Mouse (Mus musculus) naive thymus-derived CD4-positive, alpha-beta T cell, adult 2 months (primary cell): Measurements from ENCODE around the gene Tceal9.
"Not testable (repeated sequence)": the region's sequence is repeated elsewhere in the genome, so short reads cannot be mapped to it uniquely, and the experiment has no call there.

Experiments used
- DNase-seq: peaks from one replicate; pipeline ENCODE4 v3.0.0-alpha.2; 2011; ENCODE audit warnings: low read depth

Tceal9 gene

DNA sequence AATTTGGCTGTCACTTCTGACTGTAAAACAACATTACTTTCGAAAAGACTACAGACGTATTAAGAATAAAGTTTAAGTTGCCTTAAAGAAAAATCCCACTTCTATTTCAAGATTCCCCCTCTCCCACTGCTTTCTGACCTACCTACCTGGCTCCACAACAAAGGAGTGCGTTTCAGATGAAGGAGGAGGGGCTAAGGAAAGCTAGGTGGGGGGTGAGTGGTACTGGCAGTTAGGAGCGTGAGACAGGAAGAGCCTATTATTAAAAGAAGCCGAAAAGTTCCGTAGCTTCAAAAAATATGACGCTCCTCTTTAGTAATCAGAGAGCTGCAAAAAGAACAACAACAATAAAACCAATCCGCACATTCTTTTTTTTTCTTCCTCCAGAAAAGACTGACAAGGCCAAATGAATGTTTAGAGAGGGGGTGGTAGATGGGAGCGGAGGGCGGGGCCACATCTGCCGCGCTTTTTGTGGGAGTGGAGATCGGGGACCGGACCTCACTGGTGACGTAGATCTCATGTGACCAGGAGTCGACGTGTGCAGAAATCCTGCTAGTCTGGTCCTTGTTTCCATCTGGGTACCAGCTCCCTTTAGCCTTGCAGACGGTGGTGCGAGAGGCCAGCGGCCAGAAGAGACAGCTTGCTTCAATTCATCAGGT, at the start of gene Tceal9:
Gene Tceal9, plus strand, starts transcription at position 506 of the 656 bp plus-strand sequence.
- peak; percentile 70 for DNase-seq

DNA sequence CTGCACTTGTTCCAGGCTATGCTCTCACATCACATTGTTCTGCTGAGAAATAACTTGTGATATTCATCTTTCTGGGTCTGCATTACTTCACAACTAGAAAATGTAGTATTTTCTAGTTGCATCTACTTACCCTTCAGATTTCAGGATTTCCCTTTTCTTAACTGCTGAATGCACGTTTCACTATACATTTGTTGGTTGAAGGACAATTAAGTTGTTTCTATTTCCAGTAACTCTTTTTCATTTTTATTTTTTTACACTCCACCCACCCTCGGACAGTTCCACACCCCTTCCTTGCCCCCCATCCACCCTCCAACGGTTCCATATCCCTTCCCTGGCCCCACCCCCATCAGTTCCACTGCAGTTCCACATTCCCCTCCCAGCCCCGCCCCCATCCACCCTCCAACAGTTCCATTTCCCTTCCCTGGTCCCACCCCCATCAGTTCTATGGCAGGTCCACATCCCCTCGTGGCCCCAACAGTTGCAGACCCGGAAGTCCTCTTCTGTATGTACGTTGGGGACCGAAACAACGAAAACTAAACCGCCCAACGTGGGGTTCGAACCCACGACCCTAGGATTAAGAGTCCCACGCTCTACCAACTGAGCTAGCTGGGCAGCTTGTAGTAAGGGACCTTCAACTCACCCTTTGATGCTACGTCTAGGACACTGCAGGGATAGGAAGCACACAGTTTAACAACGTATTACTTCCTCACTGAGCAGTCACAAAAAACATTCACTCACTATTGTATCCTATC, 49.5 kb upstream of the Tceal9 start:
- DNase-seq: no peak

DNA sequence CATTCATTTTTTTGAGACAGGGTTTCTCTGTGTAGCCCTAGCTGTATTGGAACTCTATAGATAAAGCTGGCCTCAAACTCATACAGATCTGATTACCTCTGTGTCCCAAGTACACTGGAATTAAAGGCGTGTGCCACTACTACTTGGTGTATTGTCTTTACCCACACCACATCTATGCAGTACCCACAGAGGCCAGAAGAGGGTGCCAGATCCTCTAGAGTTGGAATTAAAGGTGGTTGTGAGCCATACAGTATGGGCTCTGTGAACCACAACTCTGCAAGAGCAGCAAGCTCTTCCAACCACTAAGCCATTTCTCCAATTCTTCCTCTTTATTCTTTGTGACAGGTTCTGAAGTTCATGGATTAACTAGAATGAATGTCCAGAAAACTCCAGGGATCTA, 48.0 kb upstream of the Tceal9 start:
- peak; percentile 13 for DNase-seq

DNA sequence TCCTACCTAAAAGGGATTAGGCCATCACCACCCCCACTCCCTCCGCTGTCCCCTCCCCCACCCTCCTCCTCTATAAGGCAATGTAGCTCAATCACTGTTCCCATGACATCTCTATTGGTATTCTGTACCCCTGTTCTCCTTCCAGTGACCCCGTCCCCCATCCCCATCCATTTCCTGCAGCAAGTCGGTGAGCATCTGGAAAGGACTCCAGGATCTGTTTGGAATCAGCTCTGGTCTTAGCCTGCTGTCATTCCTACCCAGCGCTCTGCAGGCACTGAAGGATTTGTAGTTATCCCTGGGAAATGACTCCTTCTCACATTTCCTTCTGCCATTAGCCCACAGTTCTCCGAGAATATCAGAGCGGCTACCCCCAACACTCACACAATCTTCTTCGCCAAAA, 41.6 kb upstream of the Tceal9 start:
- no peak for DNase-seq

DNA sequence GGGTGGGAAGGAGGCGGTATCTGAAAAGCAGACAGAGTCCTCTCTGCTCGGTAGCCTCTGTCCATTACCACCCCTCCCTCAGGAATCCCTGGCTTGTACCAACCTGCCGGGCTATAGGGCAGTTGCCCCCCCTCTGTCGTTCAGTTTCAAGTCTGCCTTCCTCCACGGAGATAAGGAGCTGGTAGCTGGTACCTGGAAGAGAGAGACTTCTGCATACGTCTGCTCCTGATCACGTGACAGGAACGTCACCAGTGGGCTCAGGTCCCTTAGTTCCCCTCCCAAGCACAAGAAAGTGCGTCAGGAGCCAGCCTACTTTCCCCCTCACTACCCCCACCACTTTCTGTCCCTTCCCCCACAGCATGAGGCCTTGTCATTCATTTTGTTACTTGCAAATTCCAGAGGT, 41.2 kb upstream of the Tceal9 start, which contains the start of gene Tceal5:
Gene Tceal5, minus strand, starts transcription at position 213 of the 403 bp plus-strand sequence.
- DNase-seq: no peak

DNA sequence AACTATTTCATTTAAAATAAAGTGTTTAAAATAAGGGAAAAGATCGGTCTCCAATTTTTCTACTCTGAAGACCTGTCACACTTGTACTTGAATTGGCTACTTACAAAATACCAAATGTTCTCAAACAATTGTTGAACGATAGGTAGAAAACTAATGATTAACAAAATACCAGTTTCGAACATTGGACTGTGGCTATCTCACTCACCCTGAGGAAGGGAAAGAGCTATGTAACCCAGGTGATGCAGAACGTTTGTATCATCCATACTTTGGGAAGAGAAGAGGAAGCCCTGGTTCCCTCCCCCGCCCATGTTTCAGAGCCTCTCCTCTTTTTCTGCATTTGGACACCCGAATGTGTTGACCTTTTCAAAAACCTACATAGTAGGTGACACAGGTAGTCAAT, 40.5 kb upstream of the Tceal9 start:
- no peak for DNase-seq

DNA sequence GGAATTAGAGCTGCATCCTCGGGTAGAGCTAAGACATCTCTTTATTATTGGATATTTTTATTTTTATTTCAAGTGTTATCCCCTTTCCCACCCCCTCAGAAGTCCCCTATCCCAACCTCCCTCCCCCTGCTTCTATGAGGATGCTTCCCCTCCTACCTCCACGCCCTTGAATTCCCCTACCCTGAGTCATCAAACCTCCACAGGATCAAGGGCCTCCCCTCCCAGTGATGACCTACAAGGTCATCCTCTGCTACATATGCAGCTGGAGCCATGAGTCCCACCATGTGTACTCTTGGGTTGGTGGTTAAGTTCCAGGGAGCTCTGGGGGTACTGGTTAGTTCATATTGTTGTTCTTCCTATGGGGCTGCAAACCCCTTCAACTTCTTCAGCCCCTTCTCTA, 31.5 kb upstream of the Tceal9 start:
- DNase-seq: no peak

DNA sequence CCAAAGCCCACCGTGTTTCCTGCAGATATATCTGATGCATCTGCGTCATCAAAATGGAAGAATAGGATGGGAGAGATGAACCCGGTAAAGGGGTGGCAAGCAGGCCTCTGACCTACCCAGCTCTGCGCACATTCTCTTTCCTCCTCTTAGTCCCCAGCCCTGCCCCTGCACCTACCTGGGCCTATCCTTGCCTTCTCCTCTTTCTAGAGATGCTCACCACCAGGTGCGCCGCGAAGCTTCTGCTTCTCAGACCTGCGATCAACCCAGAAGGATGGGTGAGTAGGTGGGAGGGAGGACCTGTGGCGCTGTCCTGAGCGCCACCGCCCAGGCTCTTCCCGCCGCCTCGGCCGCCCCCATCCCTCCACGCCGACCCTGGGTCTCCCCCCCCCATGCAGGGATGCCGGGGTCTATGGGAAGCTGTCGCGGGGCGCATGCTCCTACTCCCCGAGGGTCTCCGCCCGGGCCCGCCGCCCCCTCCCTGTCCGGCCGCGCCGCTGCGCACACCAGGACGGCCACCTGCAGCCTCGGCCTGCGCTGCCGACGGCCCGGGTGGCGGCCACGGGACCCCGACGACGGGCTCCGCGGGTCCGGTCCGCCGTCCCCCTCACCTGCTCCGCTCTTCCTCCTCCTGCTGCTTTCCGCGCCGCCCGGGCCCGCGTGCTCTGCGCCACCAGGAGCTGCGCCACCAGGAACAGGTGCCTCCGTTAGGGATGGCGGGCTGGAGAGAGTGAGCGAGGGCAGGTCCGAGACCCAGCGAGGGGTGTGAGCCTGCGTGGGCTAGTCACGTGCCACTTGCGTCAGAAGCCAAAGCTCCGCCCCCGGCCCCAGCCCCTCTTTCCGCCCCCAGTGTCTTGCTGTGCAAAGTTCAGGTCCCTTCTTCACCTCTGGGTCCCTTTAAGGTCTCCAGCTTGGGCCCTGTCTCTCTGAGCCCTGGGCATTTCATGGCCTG, 29.9 kb upstream of the Tceal9 start, which contains the start of the genes Tceal7 and Bex1:
Gene Tceal7, plus strand, starts transcription at position 51 of the 949 bp plus-strand sequence.
Gene Bex1, minus strand, starts transcription at position 785 of the 949 bp plus-strand sequence.
- not testable (repeated sequence) for DNase-seq

DNA sequence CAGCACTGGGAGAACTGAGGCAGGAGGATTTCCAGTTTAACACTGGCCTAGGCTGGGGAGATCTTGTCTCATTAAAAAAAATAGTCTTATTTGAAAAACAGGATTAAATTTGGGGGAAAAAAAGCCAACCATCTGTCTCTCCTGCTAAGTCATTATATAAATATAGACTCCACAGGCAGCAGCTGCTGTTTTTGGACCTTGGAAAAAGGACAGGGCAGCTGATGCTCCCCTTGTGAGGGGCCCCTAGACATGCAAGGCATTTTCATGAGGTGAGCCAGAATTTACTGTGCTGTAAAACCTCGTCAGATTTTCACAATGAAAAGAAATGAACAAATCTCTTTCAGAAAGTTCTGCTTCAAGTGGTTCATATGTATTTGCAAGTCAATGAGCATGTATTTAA, 28.6 kb upstream of the Tceal9 start:
- no peak for DNase-seq

DNA sequence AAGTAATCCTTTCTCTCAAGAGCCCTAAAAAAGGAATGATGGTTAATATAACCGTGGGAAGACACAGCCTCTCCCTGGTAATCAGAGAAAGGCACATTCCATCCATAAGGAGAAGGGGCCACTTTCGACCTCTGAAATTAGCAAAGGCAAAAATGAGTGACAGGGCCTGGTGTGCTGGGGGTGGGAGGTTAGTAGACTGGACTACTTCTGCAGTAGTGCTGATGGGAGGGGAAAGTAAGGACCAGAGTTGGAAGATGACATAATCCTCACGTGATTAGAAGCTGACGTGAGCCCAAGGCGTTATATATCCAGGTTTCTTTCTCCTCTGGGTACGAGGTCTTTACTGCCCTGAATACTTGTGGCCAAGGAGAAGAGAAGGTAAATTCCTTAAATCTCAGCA, 21.2 kb upstream of the Tceal9 start:
- DNase-seq: no peak

DNA sequence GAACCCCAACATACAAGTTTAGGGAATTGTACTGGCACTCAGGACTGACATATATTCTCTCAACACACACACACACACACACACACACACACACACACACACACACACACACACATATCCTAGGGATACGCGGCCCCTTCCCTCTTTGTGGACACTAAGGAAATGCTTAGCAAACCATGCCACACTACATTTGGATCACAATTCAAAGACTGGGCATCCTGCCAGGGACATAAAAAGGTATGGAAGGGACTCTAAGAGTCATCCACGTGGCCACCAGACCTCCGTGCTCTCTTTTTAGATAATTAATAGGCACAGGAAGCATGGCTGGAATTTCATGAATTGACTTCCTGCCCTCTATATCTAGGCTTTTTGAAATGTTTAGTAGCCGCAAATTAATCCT, 17.1 kb upstream of the Tceal9 start:
- no peak for DNase-seq

DNA sequence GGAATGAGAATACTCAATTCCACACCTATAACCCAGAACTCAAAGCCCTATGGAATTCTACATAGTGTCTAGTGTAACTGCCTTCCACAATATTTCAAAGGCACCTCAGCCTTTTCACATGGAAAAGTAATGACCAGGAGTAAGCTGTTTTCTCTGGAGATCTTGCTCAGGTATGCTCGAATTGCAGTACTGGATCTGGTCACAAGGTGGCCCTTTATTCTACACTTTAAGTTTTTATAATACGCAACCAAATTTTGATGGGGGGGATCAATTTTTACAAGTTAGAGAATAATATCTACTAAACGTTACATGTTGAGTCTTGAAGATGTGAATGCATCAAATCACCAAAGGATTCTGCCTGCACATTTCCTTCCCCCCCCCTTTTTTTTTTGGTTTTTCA, 6.8 kb upstream of the Tceal9 start:
- peak; percentile 60 for DNase-seq

DNA sequence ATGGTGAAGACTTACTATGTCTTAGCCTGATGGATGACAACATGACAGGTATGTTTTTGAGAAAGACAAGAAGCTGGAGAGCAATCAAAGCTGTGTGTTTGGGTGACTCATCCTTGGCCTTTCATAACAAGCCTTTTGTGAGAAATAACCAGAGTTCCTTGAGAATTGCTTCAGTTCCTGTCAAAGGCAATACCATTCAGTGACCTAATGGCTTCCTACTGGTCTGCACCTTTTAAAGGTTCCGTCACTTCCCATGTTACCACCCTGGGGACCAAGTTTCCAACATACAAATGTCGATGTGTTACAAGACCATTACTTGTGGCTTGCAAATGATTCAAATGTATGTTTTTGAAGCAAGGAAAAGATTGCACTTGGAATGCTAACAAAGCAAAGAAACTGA, 1.7 kb upstream of the Tceal9 start:
- DNase-seq: no peak

DNA sequence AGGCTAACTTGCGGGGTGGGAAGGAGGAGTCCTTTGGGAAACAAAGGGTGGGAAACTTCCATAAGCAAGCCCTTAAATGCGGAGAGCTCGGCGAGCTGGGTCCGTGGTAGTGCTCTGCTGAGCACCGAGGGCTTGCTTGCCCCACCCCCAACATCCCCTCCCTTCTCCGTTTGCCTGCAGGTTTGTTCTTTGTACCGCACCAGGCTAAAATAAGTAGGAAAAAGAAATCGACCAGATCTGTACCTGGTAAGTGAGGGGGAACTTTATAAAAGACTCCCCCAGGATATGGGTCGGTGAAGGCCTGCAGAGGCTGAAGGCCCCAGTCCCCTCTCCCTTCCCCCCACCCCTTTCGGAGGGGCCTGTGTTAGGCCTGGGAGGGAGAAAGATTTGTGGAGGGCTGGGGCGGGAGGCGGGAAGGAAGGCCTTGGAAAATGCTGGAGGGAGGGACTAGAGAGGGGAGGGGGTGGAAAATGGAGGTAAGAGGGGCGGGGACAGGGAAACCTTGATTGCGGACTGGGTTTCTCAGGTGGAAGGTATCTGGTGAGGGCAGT, 717 bp downstream of the Tceal9 start:
- peak; percentile 30 for DNase-seq

DNA sequence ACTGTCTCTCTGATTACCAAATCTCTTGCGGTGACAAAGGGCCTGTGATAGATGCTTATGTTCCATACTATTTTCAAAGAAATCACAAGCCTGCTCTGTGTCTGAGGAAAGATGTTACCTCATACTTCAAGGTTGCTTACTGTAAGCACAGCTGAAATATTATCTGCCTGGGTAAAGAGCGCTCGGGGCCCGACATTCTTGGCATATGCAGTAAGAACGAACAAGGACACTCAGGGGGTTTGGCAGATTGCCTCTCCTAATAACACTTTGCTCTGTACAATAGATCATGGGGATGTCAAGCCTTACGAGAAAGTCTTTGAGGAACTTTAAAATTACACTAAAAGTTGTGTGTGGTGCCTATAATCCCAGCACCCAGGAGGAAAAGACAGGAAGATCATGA, 3.9 kb downstream of the Tceal9 start:
- DNase-seq: no peak

DNA sequence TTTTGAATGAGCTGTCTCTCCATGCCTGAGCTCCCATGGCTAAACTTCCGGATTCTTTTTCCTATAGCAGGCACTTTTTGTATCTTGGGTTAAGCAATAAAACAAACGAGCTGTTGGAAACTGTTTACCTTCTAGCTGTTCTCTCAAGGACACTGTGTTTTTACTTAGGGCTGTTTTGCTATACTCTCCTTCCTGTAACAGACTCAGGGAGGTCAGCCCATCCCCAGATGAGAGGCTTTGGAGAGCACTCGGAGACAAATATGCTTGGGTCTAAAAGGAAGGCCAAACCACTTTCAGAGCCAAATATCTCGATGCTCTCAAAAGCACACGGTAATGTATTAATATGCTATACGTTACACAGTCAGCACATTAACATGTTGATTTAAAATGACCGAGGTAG, 4.8 kb downstream of the Tceal9 start:
- DNase-seq: no peak

DNA sequence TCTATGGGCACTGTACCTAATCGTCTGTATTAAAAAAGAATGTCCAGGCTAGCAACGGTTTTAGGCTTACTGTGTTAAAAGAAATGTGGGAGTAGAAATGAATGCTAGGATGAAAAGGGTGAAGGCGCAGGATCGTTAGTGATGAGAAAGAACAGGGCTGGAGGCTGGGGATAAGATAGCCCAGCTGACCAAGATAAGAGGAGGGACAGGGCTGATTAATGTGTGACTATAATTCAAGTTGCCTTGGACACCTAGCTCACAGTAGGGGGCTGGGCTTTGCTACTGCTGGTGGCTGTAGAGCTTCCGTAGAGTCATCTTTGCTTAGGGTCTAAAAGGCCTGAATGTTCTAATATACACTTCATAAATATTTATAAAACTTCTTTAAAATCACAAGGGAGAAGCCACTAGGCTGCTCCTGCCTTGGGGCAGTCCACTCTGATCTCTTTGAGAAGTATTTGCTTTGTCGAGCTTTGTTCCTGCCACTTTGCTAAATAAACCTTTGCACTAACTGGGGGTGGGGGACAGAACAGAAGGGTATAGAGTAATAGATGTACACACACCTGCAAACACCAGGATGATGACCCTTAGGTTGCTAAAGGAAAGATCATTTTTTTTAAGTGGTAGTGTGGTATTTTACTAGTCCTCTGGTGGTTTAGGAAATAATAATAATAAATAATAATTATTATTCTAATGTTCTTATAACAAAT, 7.3 kb downstream of the Tceal9 start:
- no peak for DNase-seq

DNA sequence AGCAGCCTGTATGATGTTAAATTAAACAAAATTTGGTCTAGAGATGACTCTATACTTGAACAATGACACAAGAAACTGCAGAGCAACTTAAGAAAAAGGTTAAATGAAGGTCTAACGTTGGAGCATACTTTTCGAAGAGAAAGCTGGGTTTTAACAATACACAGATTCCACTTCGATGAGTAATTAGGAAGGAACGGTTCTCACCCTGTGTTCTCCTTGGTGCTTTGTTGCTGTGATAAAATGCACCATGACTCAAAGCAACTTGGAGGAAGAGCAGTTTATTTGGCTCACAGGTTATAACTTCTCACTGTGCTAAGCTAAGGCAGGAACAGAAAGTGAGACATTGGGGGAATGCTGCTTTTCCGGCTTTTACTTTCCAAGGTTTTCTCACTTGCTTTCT, 22.8 kb downstream of the Tceal9 start:
- no peak for DNase-seq

DNA sequence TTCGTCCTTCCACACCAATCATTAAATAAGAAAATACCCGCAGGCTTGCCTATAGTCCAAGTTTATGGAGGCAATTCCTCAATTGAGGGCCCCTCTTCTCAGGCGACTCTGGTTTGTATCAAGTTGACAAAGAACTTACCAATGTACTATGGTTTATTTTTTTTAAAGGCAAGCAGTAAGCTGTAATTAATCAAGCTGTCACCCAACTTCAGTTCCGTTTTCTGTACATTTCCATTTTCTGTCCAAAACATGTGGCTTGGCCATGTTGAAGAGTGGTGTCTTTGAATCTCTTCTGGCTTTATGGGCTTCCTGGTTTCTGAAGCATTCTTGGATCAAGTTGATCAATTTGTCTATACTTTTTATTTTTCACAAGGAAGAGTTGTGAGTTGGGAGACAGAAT, 23.3 kb downstream of the Tceal9 start:
- no peak for DNase-seq

DNA sequence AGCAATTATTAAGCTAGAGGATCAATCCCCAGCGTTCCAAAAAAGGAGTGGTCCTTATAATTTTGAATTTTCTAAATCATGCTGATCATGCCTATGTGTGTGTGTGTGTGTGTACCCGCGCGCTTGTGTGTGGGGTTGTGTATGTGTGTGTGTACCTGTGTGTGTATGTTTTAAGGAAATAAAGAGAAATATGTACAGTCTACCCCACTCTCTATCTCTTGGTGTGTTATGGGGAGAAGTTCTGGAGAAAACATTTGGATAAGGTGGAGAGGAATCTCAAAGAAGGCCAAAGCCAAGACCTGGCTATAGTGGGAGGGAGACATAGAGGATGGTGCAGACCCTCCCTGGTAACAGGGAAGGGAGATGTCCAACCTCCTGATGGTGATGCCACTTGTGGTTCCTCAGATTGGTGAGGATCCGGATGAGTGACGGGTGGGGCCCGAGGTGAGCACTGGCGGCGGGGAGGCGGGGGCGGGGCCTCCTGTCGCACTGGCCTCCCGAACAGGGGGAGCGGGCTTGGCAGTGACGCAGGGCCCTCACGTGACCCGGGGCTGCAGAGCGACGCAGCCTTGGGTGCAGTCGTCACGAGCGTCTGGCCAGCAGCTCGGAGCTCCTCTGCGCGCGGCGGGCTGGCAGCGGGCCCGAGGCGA, 25.0 kb downstream of the Tceal9 start, which contains the start of gene Bex3:
Gene Bex3, plus strand, starts transcription at position 511 of the 650 bp plus-strand sequence.
- DNase-seq: peak; percentile 46
